Mouse (Mus musculus) liver, embryonic 13.5 days (tissue): ENCODE results near the gene Mnat1. TPM values are rescaled to one million over a fixed set of nuclear protein-coding genes. Genes with fewer than 3 reads are reported as not detected.

ENCODE experiments used
- polyA plus RNA-seq: library from polyadenylated mRNA; unstranded; fragments of >200 nt; fragmentation: Nextera tagmentation; extraction: Ambion mirVana; gene quantifications from 2 replicates; pipeline ENCODE4 v1.2.1, GENCODE M21; 2015

The Mnat1 gene
- polyA plus RNA-seq, 1 experiment from 2014 or later = 11.9 TPM

Other genes with a start within 250 kb of the Mnat1 start
- gene Six6, start 183.8 kb upstream of the Mnat1 start, polyA plus RNA-seq = not detected in 2 replicates
- 0.56 and 0.70 TPM in 2 replicates for gene 4930447C04Rik, start 182.9 kb upstream of the Mnat1 start, polyA plus RNA-seq
- gene Six1, start 69.8 kb upstream of the Mnat1 start, polyA plus RNA-seq = 0.30 and 0.55 TPM in 2 replicates
- 0.05 TPM in 2 replicates for gene Six4, start 10.3 kb upstream of the Mnat1 start, polyA plus RNA-seq
- gene Trmt5, start 163.0 kb downstream of the Mnat1 start, polyA plus RNA-seq = 11.6 and 12.6 TPM in 2 replicates
- gene Slc38a6, start 163.1 kb downstream of the Mnat1 start, polyA plus RNA-seq = 1.5 and 2.6 TPM in 2 replicates